Mouse (Mus musculus) liver, embryonic 11.5 days (tissue): ENCODE measurements around the gene Pelo. TPM values are rescaled to one million over a fixed set of nuclear protein-coding genes. Genes with fewer than 3 reads are reported as not detected.
A peak's percentile ranks its signal among the peaks of the same experiment; 100 is the strongest.

ENCODE experiments used
- ATAC-seq: fragments of 200-750 bp; cut with Nextera tagmentation; replicated peaks from 2 replicates; pipeline ENCODE4 v1.8.0; 2017; ENCODE audit warnings: moderate number of reproducible peaks, mild to moderate bottlenecking, moderate TSS enrichment, moderate library complexity; ENCODE audit not compliant: low FRiP score
- DNase-seq: peaks from one replicate; pipeline ENCODE4 v3.0.0-alpha.2; 2017; ENCODE audit warnings: low spot score
- H3K27ac ChIP-seq: fragments of 300-500 bp; sonication (generic); 2 replicates; pipeline ENCODE4 v1.5.1; 2014; ENCODE audit warnings: mild to moderate bottlenecking, low read depth, low read length, control low read depth
- H3K27me3 ChIP-seq: fragments of 300-500 bp; sonication (generic); replicated peaks from 2 replicates; pipeline ENCODE4 v1.6.1; 2014; ENCODE audit warnings: low read length, mixed read lengths; ENCODE audit not compliant: control insufficient read depth, insufficient read depth
- H3K36me3 ChIP-seq: fragments of 300-500 bp; sonication (generic); 2 replicates; pipeline ENCODE4 v1.6.1; 2014; ENCODE audit warnings: mild to moderate bottlenecking, low read length, moderate library complexity, mixed read lengths; ENCODE audit not compliant: control insufficient read depth, insufficient read depth
- H3K4me1 ChIP-seq: fragments of 300-500 bp; sonication (generic); replicated peaks from 2 replicates; pipeline ENCODE4 v1.6.1; 2014; ENCODE audit warnings: low read length, mixed read lengths; ENCODE audit not compliant: control insufficient read depth, insufficient read depth
- H3K4me2 ChIP-seq: fragments of 300-500 bp; sonication (generic); 2 replicates; pipeline ENCODE4 v1.6.1; 2014; ENCODE audit warnings: mild to moderate bottlenecking, control low read depth, moderate library complexity
- H3K4me3 ChIP-seq: fragments of 300-500 bp; sonication (generic); 2 replicates; pipeline ENCODE4 v1.5.1; 2014; ENCODE audit warnings: low read depth, low read length, control low read depth
- H3K9ac ChIP-seq: fragments of 300-500 bp; sonication (generic); 2 replicates; pipeline ENCODE4 v1.6.1; 2014; ENCODE audit warnings: low read depth, low read length, control low read depth
- H3K9me3 ChIP-seq: fragments of 300-500 bp; sonication (generic); 2 replicates; pipeline ENCODE4 v1.6.1; 2016; ENCODE audit warnings: low read length, inconsistent platforms, mixed read lengths; ENCODE audit not compliant: control insufficient read depth
- WGBS: fragments of 180-500 bp; shearing (Covaris S2); extraction: QIAGEN DNeasy Blood & Tissue Kit; methylation state at CpG from one replicate; pipeline ENCODE4 v1.1.7; 2014; 5-methylcytosine and 5-hydroxymethylcytosine counted together
- polyA plus RNA-seq: library from polyadenylated mRNA; unstranded; fragments of >200 nt; fragmentation: Nextera tagmentation; extraction: Ambion mirVana; gene quantifications from 2 replicates; pipeline ENCODE4 v1.2.1, GENCODE M21; 2014

The Pelo gene
- polyA plus RNA-seq, 1 experiment from 2014 or later, result 10.9 TPM

DNA sequence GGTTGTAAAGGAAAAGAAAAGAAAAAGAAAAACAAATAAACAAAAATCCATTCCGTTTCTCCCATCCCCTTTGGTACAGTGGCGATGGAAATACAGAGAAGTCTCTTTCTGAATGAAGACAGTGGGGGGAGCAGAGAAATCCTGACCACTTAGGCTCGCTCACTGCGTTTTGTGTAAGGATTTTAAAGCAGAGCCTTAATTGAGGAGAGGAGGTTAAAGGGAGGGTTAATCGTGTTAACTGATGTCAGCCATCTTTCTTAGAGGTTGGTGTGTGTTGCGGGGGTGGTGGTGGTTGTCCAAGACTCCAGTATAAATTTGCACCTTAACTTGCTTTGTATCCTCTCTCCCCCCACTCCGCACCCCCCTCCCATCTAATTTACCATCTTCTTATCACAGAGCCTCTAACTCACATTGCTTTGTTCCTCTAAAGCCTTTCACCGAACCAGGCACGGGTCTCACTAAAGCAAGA, 1.0 kb upstream of the Pelo start:
- H3K36me3 ChIP-seq, result peaks cover 2% of the 10 kb centered on the region; the same call in 1 of the 2 replicates
- peak overlapping the region; percentile 98 for H3K4me2 ChIP-seq
- H3K27me3 ChIP-seq, result no peaks in the 10 kb centered on the region
- DNase-seq (no peak), ATAC-seq (peak; percentile 32)
- 27% methylated on average over 9 of the region's 9 CpGs for WGBS
- H3K27ac ChIP-seq, result peak overlapping the region; percentile 97
- H3K9me3 ChIP-seq, result no peaks in the 10 kb centered on the region
- peak overlapping the region; percentile 75 for H3K9ac ChIP-seq
- H3K4me1 ChIP-seq, result peaks cover 13% of the 10 kb centered on the region
- peak overlapping the region; percentile 82 for H3K4me3 ChIP-seq

DNA sequence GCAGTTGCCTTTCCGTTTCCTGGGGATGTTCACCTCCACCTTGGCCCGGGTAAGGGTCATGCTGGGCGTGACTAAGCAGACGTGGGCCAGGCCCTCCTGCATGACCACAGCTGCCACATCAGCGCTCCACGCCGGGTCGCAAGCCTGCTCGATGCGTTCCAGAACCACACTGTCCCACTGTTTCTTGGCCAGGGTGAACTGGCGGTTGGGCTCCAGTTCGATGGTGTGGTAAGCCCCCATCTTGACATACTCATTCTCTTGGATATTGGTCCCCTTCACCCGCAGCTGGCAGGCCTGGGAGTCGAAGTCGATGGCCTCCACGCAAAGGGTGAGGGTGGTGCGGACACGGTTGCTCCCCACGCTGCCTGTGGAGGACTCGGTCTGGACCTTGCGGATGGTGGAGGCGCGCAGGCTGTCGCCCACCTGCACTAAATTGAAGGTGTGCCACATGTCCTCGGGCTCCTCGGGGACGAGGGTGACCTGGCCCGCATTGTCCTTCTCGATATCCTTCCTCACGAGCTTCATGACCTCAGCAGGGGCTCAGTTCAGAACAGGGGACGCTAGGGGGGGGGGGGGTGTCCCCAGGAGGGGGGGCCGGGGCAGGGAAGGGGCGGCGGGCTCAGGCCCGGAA, 476 bp downstream of the Pelo start:
- H3K27me3 ChIP-seq, result no peaks in the 10 kb centered on the region
- H3K27ac ChIP-seq, result peak overlapping the region; percentile 97
- H3K4me3 ChIP-seq, result peak overlapping the region; percentile 82
- peaks cover 2% of the 10 kb centered on the region; the same call in 1 of the 2 replicates for H3K36me3 ChIP-seq
- H3K9ac ChIP-seq, result peak overlapping the region; percentile 91
- peak; percentile 55 for DNase-seq
- 3% methylated on average over 34 of the region's 35 CpGs for WGBS
- peak overlapping the region; percentile 98 for H3K4me2 ChIP-seq
- H3K4me1 ChIP-seq, result peaks cover 13% of the 10 kb centered on the region
- no peaks in the 10 kb centered on the region for H3K9me3 ChIP-seq
- peak; percentile 50 for ATAC-seq

DNA sequence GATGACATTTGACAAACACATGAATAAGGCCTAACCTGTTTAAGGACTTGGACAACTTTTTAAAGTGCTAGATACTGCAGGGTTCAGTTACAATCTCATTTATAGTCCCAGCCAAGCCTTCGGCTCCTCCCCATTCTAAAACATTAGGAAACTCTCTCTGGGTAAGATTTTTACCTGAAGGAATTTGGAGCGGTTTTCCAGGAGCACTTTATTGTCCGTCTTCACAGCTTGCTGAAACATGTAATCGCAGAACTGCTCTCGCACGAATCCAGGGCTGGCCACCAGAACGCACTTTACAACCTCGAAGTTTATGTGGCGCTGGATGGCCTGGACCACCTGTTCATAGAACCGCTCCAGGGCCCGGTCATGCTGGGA, 979 bp downstream of the Pelo start:
- Histone ChIP-seq H3K36me3 (peaks cover 2% of the 10 kb centered on the region; the same call in 1 of the 2 replicates), H3K4me2 (peak overlapping the region; percentile 98), H3K9ac (peak overlapping the region; percentile 91), H3K9me3 (no peaks in the 10 kb centered on the region), H3K27ac (no peak overlapping the region; the same call in 1 of the 2 replicates), H3K4me1 (peaks cover 13% of the 10 kb centered on the region), H3K27me3 (no peaks in the 10 kb centered on the region), H3K4me3 (peak overlapping the region; percentile 82)
- no peak for DNase-seq
- WGBS, result 46% methylated on average over 11 of the region's 11 CpGs
- ATAC-seq, result no peak

DNA sequence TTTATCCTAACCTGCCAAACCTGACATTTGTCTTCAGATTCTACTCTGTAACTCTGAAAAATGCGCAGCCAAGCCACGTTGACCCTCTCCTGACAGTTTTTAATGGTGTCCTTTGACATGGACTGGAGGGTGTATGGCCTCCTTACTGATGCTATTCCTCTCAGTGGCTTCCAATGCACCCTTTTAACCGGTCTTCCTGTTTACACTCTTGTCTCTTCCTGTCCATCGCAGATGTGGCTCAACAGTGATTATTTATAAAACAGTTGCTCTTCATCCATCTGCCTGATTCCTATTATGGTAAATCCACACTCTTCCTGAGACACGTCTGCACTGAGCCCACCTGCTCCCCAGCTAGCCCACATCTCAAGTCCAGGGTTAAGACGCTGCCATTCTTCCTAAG, 4.0 kb downstream of the Pelo start:
- ATAC-seq (no peak), DNase-seq (no peak)
- no peaks in the 10 kb centered on the region for H3K9me3 ChIP-seq
- no peak overlapping the region for H3K27ac ChIP-seq
- H3K4me3 ChIP-seq, result no peak overlapping the region
- H3K27me3 ChIP-seq, result no peaks in the 10 kb centered on the region
- peaks cover 2% of the 10 kb centered on the region; the same call in 1 of the 2 replicates for H3K36me3 ChIP-seq
- 72% methylated on average over 6 of the region's 6 CpGs for WGBS
- no peak overlapping the region for H3K4me2 ChIP-seq
- H3K4me1 ChIP-seq, result peaks cover 10% of the 10 kb centered on the region
- H3K9ac ChIP-seq, result no peak overlapping the region

DNA sequence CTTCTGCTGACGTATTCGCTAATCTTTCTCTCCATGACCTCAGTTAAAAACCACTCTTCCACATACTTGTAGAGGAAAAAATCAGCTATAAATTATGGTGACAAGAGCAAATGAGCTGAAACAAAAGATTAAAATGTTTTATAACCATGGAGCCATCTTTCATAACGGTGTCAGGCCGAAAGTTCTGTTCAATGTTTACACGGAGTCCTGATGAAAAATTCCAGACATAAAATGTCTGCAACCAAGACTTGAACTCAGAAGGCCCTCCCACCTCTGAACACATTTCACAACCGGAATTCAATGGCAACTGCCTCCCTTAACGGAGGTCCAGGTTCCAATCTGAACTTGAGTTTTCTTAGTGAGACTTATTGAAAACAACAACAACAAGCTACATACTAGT, 7.6 kb downstream of the Pelo start:
- H3K4me3 ChIP-seq, result no peak overlapping the region
- H3K36me3 ChIP-seq, result no peaks in the 10 kb centered on the region; the same call in 1 of the 2 replicates
- no peak for ATAC-seq
- H3K4me2 ChIP-seq, result no peak overlapping the region
- no peak overlapping the region for H3K27ac ChIP-seq
- H3K27me3 ChIP-seq, result no peaks in the 10 kb centered on the region
- H3K9ac ChIP-seq, result no peak overlapping the region
- 84% methylated on average over 7 of the region's 7 CpGs for WGBS
- H3K4me1 ChIP-seq, result no peaks in the 10 kb centered on the region
- DNase-seq, result no peak
- no peaks in the 10 kb centered on the region for H3K9me3 ChIP-seq

DNA sequence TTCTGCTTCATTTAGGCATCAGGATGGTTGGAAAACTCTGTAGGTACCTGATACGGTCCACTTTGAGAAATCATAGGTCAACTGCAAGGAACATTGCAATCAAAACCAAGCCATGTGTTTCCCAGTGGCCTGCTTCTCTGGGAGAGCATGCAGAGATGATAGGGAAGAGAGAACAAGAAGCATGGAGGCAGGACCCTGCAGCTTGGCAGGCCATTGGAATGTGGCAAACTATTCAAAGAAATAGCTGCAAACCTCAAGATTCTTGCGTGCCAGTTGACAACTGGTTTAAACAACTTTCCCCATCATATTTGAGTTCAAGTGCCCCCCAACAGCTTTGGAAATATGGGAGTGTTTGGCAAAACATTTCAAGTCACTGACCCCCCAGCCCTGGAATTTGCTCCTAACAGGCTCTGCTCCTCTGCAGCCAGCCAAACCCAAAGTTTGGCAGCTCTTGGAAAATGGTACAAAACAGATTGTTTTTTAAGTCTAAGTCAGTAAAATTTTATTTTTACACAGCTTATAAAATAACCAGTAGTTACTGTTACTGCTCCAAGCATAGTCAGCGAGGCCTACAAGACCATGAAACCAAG, 9.9 kb downstream of the Pelo start:
- DNase-seq, result no peak
- Histone ChIP-seq H3K36me3 (no peaks in the 10 kb centered on the region), H3K27ac (no peak overlapping the region)

DNA sequence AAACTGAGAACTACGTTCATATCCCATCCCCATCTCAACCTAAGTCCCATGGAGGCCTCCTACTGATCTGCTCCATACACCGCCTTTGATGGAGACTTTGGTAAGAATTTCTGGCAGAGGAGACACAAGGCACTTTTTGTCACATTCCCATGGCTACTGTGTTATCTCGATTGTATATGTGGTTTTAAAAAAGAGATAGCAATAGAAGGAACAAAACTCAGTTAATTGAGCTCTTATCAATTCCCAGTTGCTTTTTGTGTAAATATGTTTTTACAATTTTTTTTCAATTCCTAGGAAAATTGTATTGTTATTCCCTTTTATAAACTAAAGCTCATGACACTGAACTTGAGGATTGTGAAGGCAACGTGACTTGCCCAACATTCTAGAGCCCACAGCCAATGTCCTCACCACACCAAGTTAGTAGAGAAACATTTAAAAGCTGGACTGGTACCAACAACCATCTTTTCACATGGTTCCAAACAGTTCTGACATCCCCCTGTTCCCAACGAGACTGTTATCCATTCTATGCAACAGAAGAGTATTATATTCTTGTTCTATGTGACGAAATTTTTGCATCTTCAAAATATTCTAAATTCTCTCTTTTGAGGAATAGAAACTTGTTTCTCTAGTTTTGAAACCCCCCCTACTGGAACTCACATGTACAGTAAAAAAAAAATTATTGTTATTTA, 10.8 kb downstream of the Pelo start:
- no peak for ATAC-seq
- Histone ChIP-seq H3K4me3 (no peak overlapping the region), H3K4me1 (no peaks in the 10 kb centered on the region), H3K27me3 (no peaks in the 10 kb centered on the region), H3K4me2 (no peak overlapping the region), H3K9ac (no peak overlapping the region), H3K27ac (no peak overlapping the region), H3K36me3 (no peaks in the 10 kb centered on the region), H3K9me3 (no peaks in the 10 kb centered on the region)
- WGBS, result 73% methylated on average over 6 of the region's 6 CpGs
- DNase-seq, result no peak

More for the DNA sequence above, 9.9 kb downstream of the Pelo start:
- H3K4me1 ChIP-seq, result no peaks in the 10 kb centered on the region
- ATAC-seq, result no peak
- no peaks in the 10 kb centered on the region for H3K9me3 ChIP-seq
- no peak overlapping the region for H3K9ac ChIP-seq
- 87% methylated on average over 3 of the region's 3 CpGs for WGBS
- H3K4me2 ChIP-seq, result no peak overlapping the region
- no peak overlapping the region for H3K4me3 ChIP-seq
- H3K27me3 ChIP-seq, result no peaks in the 10 kb centered on the region

DNA sequence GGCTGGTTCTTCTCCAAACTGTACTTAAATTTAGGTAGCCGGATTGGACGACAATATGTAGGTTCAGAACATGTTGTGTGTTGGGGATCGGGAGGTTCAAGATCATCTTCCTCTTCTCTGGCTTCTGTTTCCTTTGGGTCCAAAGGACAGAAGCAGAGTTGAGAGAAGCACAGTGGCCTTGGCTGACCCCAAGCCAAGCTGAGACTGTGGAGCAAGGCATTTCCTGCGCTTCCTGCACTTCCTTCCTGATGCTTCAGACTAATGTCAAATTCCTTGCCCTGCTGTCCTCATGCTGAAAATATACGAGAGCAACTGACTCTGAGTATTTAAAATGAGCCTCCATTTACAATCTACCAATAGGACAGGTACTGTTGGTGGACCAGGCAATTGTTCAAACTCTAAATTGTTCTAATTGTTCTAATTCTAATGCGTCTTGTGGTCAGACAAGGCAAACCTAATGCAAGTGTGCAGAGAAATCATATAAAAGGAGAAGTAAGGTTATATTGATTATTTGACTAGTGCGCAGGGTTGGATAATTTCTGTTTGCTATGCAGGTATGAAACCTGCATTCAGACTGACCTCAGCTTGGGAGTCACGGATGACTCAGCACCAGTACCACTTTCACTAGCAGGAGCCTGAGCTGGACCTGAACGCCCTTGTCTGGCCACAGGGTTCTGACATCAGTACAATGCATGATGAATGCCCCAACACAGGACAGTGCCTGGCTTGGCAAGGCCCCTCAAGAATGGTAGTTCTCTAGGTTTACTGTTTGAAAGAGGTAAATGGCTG, 12.4 kb downstream of the Pelo start:
- ATAC-seq (no peak), DNase-seq (no peak)
- no peak overlapping the region for H3K27ac ChIP-seq
- no peak overlapping the region for H3K9ac ChIP-seq
- no peaks in the 10 kb centered on the region for H3K9me3 ChIP-seq
- no peaks in the 10 kb centered on the region for H3K4me1 ChIP-seq
- H3K36me3 ChIP-seq, result no peaks in the 10 kb centered on the region
- no peak overlapping the region for H3K4me3 ChIP-seq
- H3K4me2 ChIP-seq, result no peak overlapping the region
- H3K27me3 ChIP-seq, result no peaks in the 10 kb centered on the region
- 53% methylated on average over 9 of the region's 9 CpGs for WGBS
